Mouse (Mus musculus) neural tube, embryonic 10.5 days (tissue): ENCODE data around the gene Ankrd44.

Experiments used
- DNase-seq: peaks from one replicate; pipeline ENCODE4 v3.0.0-alpha.2; 2017; ENCODE audit warnings: low spot score; ENCODE audit errors: extremely low spot score

Gene Ankrd44

GRCm38 (mm10) chr1:54809811-54810549 lies 116.2 kb downstream of the Ankrd44 start:
- DNase-seq, result no peak

- no peak for DNase-seq
Observed at GRCm38 (mm10) chr1:54809098-54809490, 117.1 kb downstream of the Ankrd44 start.

- DNase-seq, result no peak
Observed at GRCm38 (mm10) chr1:54808401-54809097, 117.6 kb downstream of the Ankrd44 start.

GRCm38 (mm10) chr1:54807832-54808231 lies 118.4 kb downstream of the Ankrd44 start:
- no peak for DNase-seq

- DNase-seq, result no peak
Observed at GRCm38 (mm10) chr1:54806116-54806850, 119.9 kb downstream of the Ankrd44 start.

GRCm38 (mm10) chr1:54804406-54804805 lies 121.8 kb downstream of the Ankrd44 start:
- no peak for DNase-seq

GRCm38 (mm10) chr1:54802703-54803102 lies 123.5 kb downstream of the Ankrd44 start:
- DNase-seq, result no peak

- DNase-seq, result no peak
Observed at GRCm38 (mm10) chr1:54801256-54801655, 124.9 kb downstream of the Ankrd44 start.

GRCm38 (mm10) chr1:54799421-54799820 lies 126.8 kb downstream of the Ankrd44 start:
- no peak for DNase-seq

- no peak for DNase-seq
Observed at GRCm38 (mm10) chr1:54798415-54798814, 127.8 kb downstream of the Ankrd44 start.

GRCm38 (mm10) chr1:54794709-54795108 lies 131.5 kb downstream of the Ankrd44 start:
- DNase-seq, result no peak

GRCm38 (mm10) chr1:54791406-54791805 lies 134.8 kb downstream of the Ankrd44 start:
- DNase-seq, result no peak

GRCm38 (mm10) chr1:54789327-54789960 lies 136.7 kb downstream of the Ankrd44 start:
- DNase-seq, result no peak

GRCm38 (mm10) chr1:54788337-54788736 lies 137.8 kb downstream of the Ankrd44 start:
- DNase-seq, result no peak

GRCm38 (mm10) chr1:54778151-54778550 lies 148.0 kb downstream of the Ankrd44 start:
- DNase-seq, result no peak

- DNase-seq, result no peak
Observed at GRCm38 (mm10) chr1:54777104-54777503, 149.1 kb downstream of the Ankrd44 start.

GRCm38 (mm10) chr1:54776116-54776515 lies 150.1 kb downstream of the Ankrd44 start:
- no peak for DNase-seq

- DNase-seq, result no peak
Observed at GRCm38 (mm10) chr1:54772843-54773242, 153.3 kb downstream of the Ankrd44 start.

- DNase-seq, result no peak
Observed at GRCm38 (mm10) chr1:54771471-54771870, 154.7 kb downstream of the Ankrd44 start.

- no peak for DNase-seq
Observed at GRCm38 (mm10) chr1:54767221-54767620, 159.0 kb downstream of the Ankrd44 start.

GRCm38 (mm10) chr1:54765632-54766238 lies 160.5 kb downstream of the Ankrd44 start:
- DNase-seq, result no peak
